Mouse (Mus musculus): Measurements from ENCODE around the gene Fam234b. TPM values are rescaled to one million over a fixed set of nuclear protein-coding genes. Genes with fewer than 3 reads are reported as not detected.

The Fam234b gene
- polyA plus RNA-seq, 1 experiment = 42.1 TPM

- Histone ChIP-seq H3K27ac (ENCODE audit: control insufficient read depth, insufficient read depth, low read length) (no peak overlapping the region), H3K27me3 (ENCODE audit: control insufficient read depth, insufficient read depth, low read length) (no peaks in the 10 kb centered on the region), H3K36me3 (ENCODE audit: control insufficient read depth, insufficient read depth, low read length) (no peaks in the 10 kb centered on the region), H3K4me3 (ENCODE audit: control insufficient read depth, insufficient read depth, low read length) (no peak overlapping the region), H3K4me1 (replicated peaks; ENCODE audit: control insufficient read depth, insufficient read depth, low read length) (no peaks in the 10 kb centered on the region)
- WGBS = 86% methylated on average over 8 of the region's 8 CpGs
- DNase-seq = no peak
- TF ChIP-seq POLR2A (IDR thresholded peaks at IDR 0.05; ENCODE audit: control insufficient read depth, extremely low read depth, insufficient read depth, low read length, poor library complexity) (no peak), CTCF (IDR thresholded peaks at IDR 0.05; ENCODE audit: borderline replicate concordance, control insufficient read depth, extremely low read depth, insufficient read depth, low read length, poor library complexity) (no peak)
Observed at GRCm38 (mm10) chr6:135156597-135156996, 41.2 kb upstream of the Fam234b start.

GRCm38 (mm10) chr6:135157496-135157895, 40.3 kb upstream of the Fam234b start:
- Histone ChIP-seq H3K27me3 (ENCODE audit: control insufficient read depth, insufficient read depth, low read length) (no peaks in the 10 kb centered on the region), H3K36me3 (ENCODE audit: control insufficient read depth, insufficient read depth, low read length) (no peaks in the 10 kb centered on the region), H3K27ac (ENCODE audit: control insufficient read depth, insufficient read depth, low read length) (no peak overlapping the region), H3K4me1 (replicated peaks; ENCODE audit: control insufficient read depth, insufficient read depth, low read length) (no peaks in the 10 kb centered on the region), H3K4me3 (ENCODE audit: control insufficient read depth, insufficient read depth, low read length) (no peak overlapping the region)
- WGBS = 91% methylated on average over 4 of the region's 4 CpGs
- DNase-seq = no peak
- TF ChIP-seq CTCF (IDR thresholded peaks at IDR 0.05; ENCODE audit: borderline replicate concordance, control insufficient read depth, extremely low read depth, insufficient read depth, low read length, poor library complexity) (no peak), POLR2A (IDR thresholded peaks at IDR 0.05; ENCODE audit: control insufficient read depth, extremely low read depth, insufficient read depth, low read length, poor library complexity) (no peak)

DNA sequence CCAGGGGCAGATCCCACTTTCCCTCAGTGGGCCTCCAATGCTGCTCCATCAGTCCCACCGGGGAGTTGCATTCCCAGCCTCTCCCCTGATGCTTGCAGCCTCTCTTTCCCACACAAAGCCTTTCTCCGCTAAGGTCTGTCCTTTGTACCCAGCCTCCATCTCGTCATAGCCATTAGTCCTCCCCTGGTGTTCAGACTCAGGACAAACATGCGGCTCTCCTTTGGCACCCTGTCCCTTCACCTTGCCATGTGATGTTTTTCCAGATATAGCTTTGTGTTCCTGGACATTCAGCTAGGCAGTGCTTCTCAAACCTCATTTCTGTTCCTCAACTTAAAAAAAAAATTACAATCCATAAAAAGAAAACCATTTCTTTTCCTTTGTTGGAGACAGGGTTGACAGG, 39.3 kb upstream of the Fam234b start:
- no peaks in the 10 kb centered on the region for H3K27me3 ChIP-seq (ENCODE audit: control insufficient read depth, insufficient read depth, low read length)
- no peak overlapping the region for H3K27ac ChIP-seq (ENCODE audit: control insufficient read depth, insufficient read depth, low read length)
- DNase-seq = no peak
- 94% methylated on average over 4 of the region's 4 CpGs for WGBS
- no peak overlapping the region for H3K4me3 ChIP-seq (ENCODE audit: control insufficient read depth, insufficient read depth, low read length)
- no peak for TF ChIP-seq CTCF (IDR thresholded peaks at IDR 0.05; ENCODE audit: borderline replicate concordance, control insufficient read depth, extremely low read depth, insufficient read depth, low read length, poor library complexity)
- no peak for TF ChIP-seq POLR2A (IDR thresholded peaks at IDR 0.05; ENCODE audit: control insufficient read depth, extremely low read depth, insufficient read depth, low read length, poor library complexity)
- H3K4me1 ChIP-seq (replicated peaks; ENCODE audit: control insufficient read depth, insufficient read depth, low read length) = no peaks in the 10 kb centered on the region
- H3K36me3 ChIP-seq (ENCODE audit: control insufficient read depth, insufficient read depth, low read length) = no peaks in the 10 kb centered on the region

- H3K27me3 ChIP-seq (ENCODE audit: control insufficient read depth, insufficient read depth, low read length) = no peaks in the 10 kb centered on the region
- H3K36me3 ChIP-seq (ENCODE audit: control insufficient read depth, insufficient read depth, low read length) = no peaks in the 10 kb centered on the region
- no peaks in the 10 kb centered on the region for H3K4me1 ChIP-seq (replicated peaks; ENCODE audit: control insufficient read depth, insufficient read depth, low read length)
- 59% methylated on average over 4 of the region's 4 CpGs for WGBS
- no peak for DNase-seq
- no peak overlapping the region for H3K27ac ChIP-seq (ENCODE audit: control insufficient read depth, insufficient read depth, low read length)
- TF ChIP-seq CTCF (IDR thresholded peaks at IDR 0.05; ENCODE audit: borderline replicate concordance, control insufficient read depth, extremely low read depth, insufficient read depth, low read length, poor library complexity) (no peak), POLR2A (IDR thresholded peaks at IDR 0.05; ENCODE audit: control insufficient read depth, extremely low read depth, insufficient read depth, low read length, poor library complexity) (no peak)
- H3K4me3 ChIP-seq (ENCODE audit: control insufficient read depth, insufficient read depth, low read length) = no peak overlapping the region
Observed at GRCm38 (mm10) chr6:135161356-135161755, 36.4 kb upstream of the Fam234b start.

GRCm38 (mm10) chr6:135162311-135162710, 35.5 kb upstream of the Fam234b start:
- Histone ChIP-seq H3K27me3 (ENCODE audit: control insufficient read depth, insufficient read depth, low read length) (no peaks in the 10 kb centered on the region), H3K4me3 (ENCODE audit: control insufficient read depth, insufficient read depth, low read length) (no peak overlapping the region), H3K36me3 (ENCODE audit: control insufficient read depth, insufficient read depth, low read length) (no peaks in the 10 kb centered on the region), H3K27ac (ENCODE audit: control insufficient read depth, insufficient read depth, low read length) (no peak overlapping the region), H3K4me1 (replicated peaks; ENCODE audit: control insufficient read depth, insufficient read depth, low read length) (no peaks in the 10 kb centered on the region; the same call in 1 of the 2 replicates)
- no peak for DNase-seq
- TF ChIP-seq CTCF (IDR thresholded peaks at IDR 0.05; ENCODE audit: borderline replicate concordance, control insufficient read depth, extremely low read depth, insufficient read depth, low read length, poor library complexity) = no peak
- TF ChIP-seq POLR2A (IDR thresholded peaks at IDR 0.05; ENCODE audit: control insufficient read depth, extremely low read depth, insufficient read depth, low read length, poor library complexity) = no peak
- 95% methylated on average over 3 of the region's 3 CpGs for WGBS

GRCm38 (mm10) chr6:135162861-135163260, 34.9 kb upstream of the Fam234b start:
- peaks cover 4% of the 10 kb centered on the region for H3K4me1 ChIP-seq (replicated peaks; ENCODE audit: control insufficient read depth, insufficient read depth, low read length)
- no peak overlapping the region for H3K4me3 ChIP-seq (ENCODE audit: control insufficient read depth, insufficient read depth, low read length)
- DNase-seq = no peak
- no peaks in the 10 kb centered on the region for H3K27me3 ChIP-seq (ENCODE audit: control insufficient read depth, insufficient read depth, low read length)
- H3K27ac ChIP-seq (ENCODE audit: control insufficient read depth, insufficient read depth, low read length) = no peak overlapping the region
- TF ChIP-seq POLR2A (IDR thresholded peaks at IDR 0.05; ENCODE audit: control insufficient read depth, extremely low read depth, insufficient read depth, low read length, poor library complexity) = no peak
- TF ChIP-seq CTCF (IDR thresholded peaks at IDR 0.05; ENCODE audit: borderline replicate concordance, control insufficient read depth, extremely low read depth, insufficient read depth, low read length, poor library complexity) = no peak
- WGBS = 29% methylated on average over 4 of the region's 4 CpGs
- no peaks in the 10 kb centered on the region for H3K36me3 ChIP-seq (ENCODE audit: control insufficient read depth, insufficient read depth, low read length)

- Histone ChIP-seq H3K27ac (ENCODE audit: control insufficient read depth, insufficient read depth, low read length) (no peak overlapping the region), H3K4me1 (replicated peaks; ENCODE audit: control insufficient read depth, insufficient read depth, low read length) (peaks cover 11% of the 10 kb centered on the region), H3K36me3 (ENCODE audit: control insufficient read depth, insufficient read depth, low read length) (no peaks in the 10 kb centered on the region), H3K4me3 (ENCODE audit: control insufficient read depth, insufficient read depth, low read length) (no peak overlapping the region), H3K27me3 (ENCODE audit: control insufficient read depth, insufficient read depth, low read length) (no peaks in the 10 kb centered on the region)
- no peak for TF ChIP-seq CTCF (IDR thresholded peaks at IDR 0.05; ENCODE audit: borderline replicate concordance, control insufficient read depth, extremely low read depth, insufficient read depth, low read length, poor library complexity)
- WGBS = 97% methylated on average over 3 of the region's 3 CpGs
- DNase-seq = no peak
Observed at GRCm38 (mm10) chr6:135165191-135165590, 32.6 kb upstream of the Fam234b start.

All from thymus, adult 2 months (tissue).